Comparison of ENCODE assay signal across 8 mouse cellular contexts in genomic region chr11:76647500-76647899, GRCm38 (mm10). TPM values are rescaled to one million over a fixed set of nuclear protein-coding genes. Genes with fewer than 3 reads are reported as not detected.
DNase-seq lines count a peak whose midpoint lies in the region; ATAC-seq and TF ChIP-seq lines count a peak whose summit lies in the region.

No protein-coding gene starts in this region.

- TF ChIP-seq POLR2A in heart, adult 2 months (IDR thresholded peaks at IDR 0.05; ENCODE audit: insufficient read depth, low read depth, low read length) = no peak

- H3K27ac ChIP-seq in embryonic facial prominence, embryonic 11.5 days (replicated peaks; ENCODE audit: low read depth, low read length) = no peak overlapping the region
- H3K27ac ChIP-seq in heart, adult 2 months = no peak overlapping the region
- H3K27ac ChIP-seq in limb, embryonic 13.5 days = no peak overlapping the region
- no peak overlapping the region for H3K27ac ChIP-seq in midbrain, postnatal 0 days (ENCODE audit: low read depth, low read length)

- H3K27me3 ChIP-seq in embryonic facial prominence, embryonic 11.5 days (ENCODE audit: control insufficient read depth, insufficient read depth, low read length) = no peaks in the 10 kb centered on the region
- H3K27me3 ChIP-seq in heart, adult 2 months (ENCODE audit: control insufficient read depth, insufficient read depth, low read length) = no peaks in the 10 kb centered on the region
- peaks cover 14% of the 10 kb centered on the region; the same call in 1 of the 2 replicates for H3K27me3 ChIP-seq in limb, embryonic 13.5 days
- no peaks in the 10 kb centered on the region for H3K27me3 ChIP-seq in midbrain, postnatal 0 days (ENCODE audit: insufficient read depth, low read length)

- peak; percentile 39 to 64 for DNase-seq in urinary bladder, adult 18-20 months (ENCODE audit: low spot score in 2 of 2)
- DNase-seq in urinary bladder, postnatal 10 days (ENCODE audit: low spot score) = no peak
- peak; percentile 86 for DNase-seq in embryonic facial prominence, embryonic 11.5 days (ENCODE audit: low spot score)
- peak; percentile 62 to 77 for DNase-seq in heart, adult 2 months
- peak; percentile 53 to 80 for DNase-seq in kidney, adult 8-10 months
- peak; percentile 72 for DNase-seq in midbrain, postnatal 0 days (ENCODE audit: low spot score)
- DNase-seq in spleen, postnatal 14 days (ENCODE audit: low spot score in 2 of 2) = peak; percentile 32 to 51

- no peak overlapping the region for H3K4me3 ChIP-seq in embryonic facial prominence, embryonic 11.5 days (ENCODE audit: low read depth, low read length)
- no peak overlapping the region for H3K4me3 ChIP-seq in heart, adult 2 months
- H3K4me3 ChIP-seq in limb, embryonic 13.5 days = peak overlapping the region; percentile 21; the same call in 1 of the 2 replicates
- H3K4me3 ChIP-seq in midbrain, postnatal 0 days (ENCODE audit: low read depth, low read length) = no peak overlapping the region

- no peaks in the 10 kb centered on the region for H3K36me3 ChIP-seq in embryonic facial prominence, embryonic 11.5 days (replicated peaks; ENCODE audit: control insufficient read depth, insufficient read depth, low read depth, low read length)
- no peaks in the 10 kb centered on the region for H3K36me3 ChIP-seq in heart, adult 2 months (ENCODE audit: control insufficient read depth, insufficient read depth, low read length)
- H3K36me3 ChIP-seq in limb, embryonic 13.5 days = no peaks in the 10 kb centered on the region
- H3K36me3 ChIP-seq in midbrain, postnatal 0 days (ENCODE audit: insufficient read depth, low read length) = no peaks in the 10 kb centered on the region

- no peak overlapping the region for H3K9ac ChIP-seq in embryonic facial prominence, embryonic 11.5 days (replicated peaks; ENCODE audit: low read length)
- no peak overlapping the region; the same call in 1 of the 2 replicates for H3K9ac ChIP-seq in heart, adult 2 months (ENCODE audit: low read depth, low read length)
- H3K9ac ChIP-seq in limb, embryonic 13.5 days = no peak overlapping the region
- no peak overlapping the region for H3K9ac ChIP-seq in midbrain, postnatal 0 days (replicated peaks; ENCODE audit: low read length, poor library complexity, severe bottlenecking)

- no peak overlapping the region for H3K4me2 ChIP-seq in embryonic facial prominence, embryonic 11.5 days (ENCODE audit: low read depth, low read length)
- peak overlapping the region; percentile 57 for H3K4me2 ChIP-seq in limb, embryonic 13.5 days (replicated peaks)
- peak overlapping the region; percentile 31 for H3K4me2 ChIP-seq in midbrain, postnatal 0 days (ENCODE audit: low read depth, low read length, poor library complexity, severe bottlenecking)

- 8% methylated on average over 9 of the region's 9 CpGs for WGBS in embryonic facial prominence, embryonic 11.5 days
- 1% methylated on average over 9 of the region's 9 CpGs for WGBS in heart, adult 2 months
- 4% methylated on average over 9 of the region's 9 CpGs for WGBS in limb, embryonic 13.5 days
- 7% methylated on average over 9 of the region's 9 CpGs for WGBS in midbrain, postnatal 0 days

- H3K79me2 ChIP-seq in heart, adult 2 months (replicated peaks; ENCODE audit: control insufficient read depth, insufficient read depth, low read length) = no peaks in the 10 kb centered on the region

- TF ChIP-seq CTCF in heart, adult 2 months (IDR thresholded peaks at IDR 0.05) = peak; percentile 82
- peak; percentile 78 for TF ChIP-seq CTCF in midbrain, postnatal 0 days (IDR thresholded peaks at IDR 0.05)

- TF ChIP-seq EP300 in heart, adult 2 months (IDR thresholded peaks at IDR 0.05; ENCODE audit: insufficient read depth, low read depth, low read length) = 0 out of 2 replicates have a peak, but pooled peaks have one; percentile 11

- H3K9me3 ChIP-seq in embryonic facial prominence, embryonic 11.5 days (replicated peaks; ENCODE audit: control insufficient read depth, low read length) = no peaks in the 10 kb centered on the region
- H3K9me3 ChIP-seq in limb, embryonic 13.5 days = no peaks in the 10 kb centered on the region
- no peaks in the 10 kb centered on the region for H3K9me3 ChIP-seq in midbrain, postnatal 0 days (ENCODE audit: low read length)

- intact Hi-C loops in heart, adult 2 months (cut with DNase I) = loop anchor here (5.0 to 10.0 kb wide), 2 partner anchors 103 to 125 kb away; no protein-coding TSS in a partner anchor

- ATAC-seq in embryonic facial prominence, embryonic 11.5 days (replicated peaks; ENCODE audit: insufficient number of reproducible peaks, low FRiP score, low TSS enrichment, low read depth) = no peak
- peak; percentile 10; the same call in 1 of the 2 replicates for ATAC-seq in limb, embryonic 13.5 days (ENCODE audit: low FRiP score, low read depth)
- ATAC-seq in midbrain, postnatal 0 days (ENCODE audit: low FRiP score) = 0 out of 2 replicates have a peak, but pooled peaks have one; percentile 24

- H3K4me1 ChIP-seq in embryonic facial prominence, embryonic 11.5 days (ENCODE audit: control insufficient read depth, insufficient read depth, low read length) = peaks cover 4% of the 10 kb centered on the region; the same call in 1 of the 2 replicates
- peaks cover 3% of the 10 kb centered on the region for H3K4me1 ChIP-seq in heart, adult 2 months (ENCODE audit: control insufficient read depth, insufficient read depth, low read length)
- H3K4me1 ChIP-seq in limb, embryonic 13.5 days = peaks cover 31% of the 10 kb centered on the region
- H3K4me1 ChIP-seq in midbrain, postnatal 0 days (ENCODE audit: insufficient read depth, low read length) = no peaks in the 10 kb centered on the region

RNA-seq across cellular contexts. Expression of gene Bhlha9, which starts 24.8 kb away (rescaled TPM):
- polyA plus RNA-seq in embryonic facial prominence, embryonic 11.5 days (2014; fragmentation: Nextera tagmentation; extraction: Ambion mirVana) = not detected in 2 replicates
- not detected for total RNA-seq in heart, adult 2 months (2021)
- not detected in 2 replicates for polyA plus RNA-seq in heart, adult 2 months (2012; rRNA removed)
- 5.0 and 6.5 TPM in 2 replicates for polyA plus RNA-seq in limb, embryonic 13.5 days (2015; fragmentation: Nextera tagmentation; extraction: Ambion mirVana)
- total RNA-seq in midbrain, postnatal 0 days (2014; rRNA removed) = 2.8 and 4.9 TPM in 2 replicates
- polyA plus RNA-seq in midbrain, postnatal 0 days (2015; fragmentation: Nextera tagmentation; extraction: Ambion mirVana) = 1.9 and 2.1 TPM in 2 replicates

RNA-seq across cellular contexts. Expression of gene Abr, which starts 25.4 kb away (rescaled TPM):
- polyA plus RNA-seq in embryonic facial prominence, embryonic 11.5 days (2014; fragmentation: Nextera tagmentation; extraction: Ambion mirVana) = 31.9 and 32.3 TPM in 2 replicates
- 10 to 100 TPM; 23.4 to 32.2 TPM for total RNA-seq in heart, adult 2 months (2021)
- 26.6 and 37.5 TPM in 2 replicates for polyA plus RNA-seq in heart, adult 2 months (2012; rRNA removed)
- 37.5 and 38.0 TPM in 2 replicates for polyA plus RNA-seq in limb, embryonic 13.5 days (2015; fragmentation: Nextera tagmentation; extraction: Ambion mirVana)
- 243 and 250 TPM in 2 replicates for total RNA-seq in midbrain, postnatal 0 days (2014; rRNA removed)
- 99.4 and 102 TPM in 2 replicates for polyA plus RNA-seq in midbrain, postnatal 0 days (2015; fragmentation: Nextera tagmentation; extraction: Ambion mirVana)

RNA-seq across cellular contexts. Expression of gene Trarg1, which starts 32.1 kb away (rescaled TPM):
- polyA plus RNA-seq in embryonic facial prominence, embryonic 11.5 days (2014; fragmentation: Nextera tagmentation; extraction: Ambion mirVana) = 0.24 TPM in 1 of 2 replicates, not detected in the other
- total RNA-seq in heart, adult 2 months (2021) = 1 to 10 TPM; 3.5 to 3.8 TPM
- polyA plus RNA-seq in heart, adult 2 months (2012; rRNA removed) = 2.3 and 4.7 TPM in 2 replicates
- 0.32 and 0.37 TPM in 2 replicates for polyA plus RNA-seq in limb, embryonic 13.5 days (2015; fragmentation: Nextera tagmentation; extraction: Ambion mirVana)
- 0.27 and 0.76 TPM in 2 replicates for total RNA-seq in midbrain, postnatal 0 days (2014; rRNA removed)
- 0.61 and 0.80 TPM in 2 replicates for polyA plus RNA-seq in midbrain, postnatal 0 days (2015; fragmentation: Nextera tagmentation; extraction: Ambion mirVana)
